Mouse (Mus musculus) T-helper 17 cell (primary cell): Measurements from ENCODE around the gene Lrch3.
"Not testable (repeated sequence)": the region's sequence is repeated elsewhere in the genome, so short reads cannot be mapped to it uniquely, and the experiment has no call there.

Experiments used
- in situ Hi-C, 2 experiments: fragments of 300-600 bp; cut with MboI, MseI; formaldehyde crosslinking; loops; 1 replicate in 1 of 2; 2 replicates in 1 of 2; pipeline ENCODE4 v1.15.1; 2025; ENCODE audit warnings: high pct_unique_total_duplicates in 2 of 2

Gene Lrch3

GRCm38 (mm10) chr16:32906727-32907126 is 7.2 kb upstream of the Lrch3 start:
- in situ Hi-C loops = no loop called here

- in situ Hi-C loops = no loop called here
Measured at GRCm38 (mm10) chr16:32913212-32913611, 688 bp upstream of the Lrch3 start.

- in situ Hi-C loops = no loop called here
Measured at GRCm38 (mm10) chr16:32915292-32916068, 1.6 kb downstream of the Lrch3 start.

GRCm38 (mm10) chr16:32926629-32927028 is 12.7 kb downstream of the Lrch3 start:
- in situ Hi-C loops = not testable (repeated sequence)

- in situ Hi-C loops = no loop called here
Measured at GRCm38 (mm10) chr16:32927044-32927443, 13.1 kb downstream of the Lrch3 start.

- in situ Hi-C loops = no loop called here
Measured at GRCm38 (mm10) chr16:32929918-32930317, 16.0 kb downstream of the Lrch3 start.

- in situ Hi-C loops = no loop called here
Measured at GRCm38 (mm10) chr16:32934470-32934869, 20.6 kb downstream of the Lrch3 start.

GRCm38 (mm10) chr16:32935088-32935487 is 21.2 kb downstream of the Lrch3 start:
- in situ Hi-C loops = no loop called here

GRCm38 (mm10) chr16:32937358-32937757 is 23.5 kb downstream of the Lrch3 start:
- in situ Hi-C loops = no loop called here

- in situ Hi-C loops = not testable (repeated sequence)
Measured at GRCm38 (mm10) chr16:32939301-32939700, 25.4 kb downstream of the Lrch3 start.

- in situ Hi-C loops = loop anchor here (5.0 kb wide), 1 partner anchor 1567 kb away; no protein-coding TSS in a partner anchor
Measured at GRCm38 (mm10) chr16:32939716-32940115, 25.8 kb downstream of the Lrch3 start.

GRCm38 (mm10) chr16:32941226-32941625 is 27.3 kb downstream of the Lrch3 start:
- in situ Hi-C loops = loop anchor here (5.0 kb wide), 1 partner anchor 1569 kb away; no protein-coding TSS in a partner anchor

- in situ Hi-C loops = loop anchor here (5.0 kb wide), 1 partner anchor 1570 kb away; no protein-coding TSS in a partner anchor
Measured at GRCm38 (mm10) chr16:32942694-32943093, 28.8 kb downstream of the Lrch3 start.

- in situ Hi-C loops = no loop called here
Measured at GRCm38 (mm10) chr16:32945379-32945778, 31.5 kb downstream of the Lrch3 start.

GRCm38 (mm10) chr16:32948016-32948415 is 34.1 kb downstream of the Lrch3 start:
- in situ Hi-C loops = no loop called here

GRCm38 (mm10) chr16:32948656-32949055 is 34.8 kb downstream of the Lrch3 start:
- in situ Hi-C loops = no loop called here

- in situ Hi-C loops = no loop called here
Measured at GRCm38 (mm10) chr16:32949281-32949680, 35.4 kb downstream of the Lrch3 start.

GRCm38 (mm10) chr16:32951074-32951473 is 37.2 kb downstream of the Lrch3 start:
- in situ Hi-C loops = no loop called here

- in situ Hi-C loops = no loop called here
Measured at GRCm38 (mm10) chr16:32953806-32954205, 39.9 kb downstream of the Lrch3 start.

- in situ Hi-C loops = no loop called here
Measured at GRCm38 (mm10) chr16:32954304-32954703, 40.4 kb downstream of the Lrch3 start.

- in situ Hi-C loops = no loop called here
Measured at GRCm38 (mm10) chr16:32956889-32957288, 43.0 kb downstream of the Lrch3 start.

GRCm38 (mm10) chr16:32972535-32972934 is 58.6 kb downstream of the Lrch3 start:
- in situ Hi-C loops = no loop called here

GRCm38 (mm10) chr16:32973047-32973446 is 59.1 kb downstream of the Lrch3 start:
- in situ Hi-C loops = no loop called here
